Mouse (Mus musculus) spleen, adult 12 weeks (tissue): Measurements from ENCODE around the gene Sag.

Experiments used
- DNase-seq: peaks from one replicate; pipeline ENCODE4 v3.0.0; 2022; ENCODE audit warnings: low spot score

Sag gene

DNA sequence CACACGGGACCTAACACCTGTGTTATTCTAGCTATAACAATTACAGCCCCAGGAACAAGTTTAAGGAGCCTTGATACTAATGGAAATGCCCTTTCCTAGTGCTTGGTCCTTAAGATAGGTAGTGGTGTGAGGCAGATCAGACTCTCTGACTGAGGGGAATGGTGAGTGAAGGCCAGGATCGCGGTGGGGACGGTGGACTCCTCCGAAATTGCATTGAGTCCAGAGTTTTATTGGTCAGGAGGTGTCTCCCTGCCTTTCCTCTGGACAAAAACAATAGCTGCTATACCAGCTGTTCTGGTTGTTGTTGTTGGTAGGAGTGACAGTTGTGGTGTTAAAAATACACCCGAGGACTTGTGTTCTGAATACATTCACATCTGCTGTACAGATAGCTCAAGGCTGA lies 50.9 kb downstream of the Sag start:
- no peak for DNase-seq

DNA sequence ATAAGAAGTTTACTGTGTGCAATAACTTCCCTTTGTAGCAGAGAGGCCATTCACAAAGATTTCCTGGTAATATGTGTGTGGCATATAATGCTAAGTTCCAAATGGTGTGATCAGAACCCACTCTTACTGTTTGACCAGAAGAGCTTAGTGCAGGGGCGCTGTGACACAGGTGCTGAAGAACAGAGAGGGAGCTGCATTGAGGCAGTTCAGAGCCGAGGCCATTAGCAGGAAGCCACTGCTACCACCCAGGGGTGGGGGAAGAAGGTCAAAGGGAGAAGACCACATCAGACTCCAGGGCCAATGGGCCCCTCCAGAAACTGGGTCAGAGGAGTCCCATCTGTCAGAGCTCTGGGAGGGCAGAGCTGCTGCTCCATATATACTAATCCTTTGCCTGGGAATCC lies 51.4 kb downstream of the Sag start:
- no peak for DNase-seq

DNA sequence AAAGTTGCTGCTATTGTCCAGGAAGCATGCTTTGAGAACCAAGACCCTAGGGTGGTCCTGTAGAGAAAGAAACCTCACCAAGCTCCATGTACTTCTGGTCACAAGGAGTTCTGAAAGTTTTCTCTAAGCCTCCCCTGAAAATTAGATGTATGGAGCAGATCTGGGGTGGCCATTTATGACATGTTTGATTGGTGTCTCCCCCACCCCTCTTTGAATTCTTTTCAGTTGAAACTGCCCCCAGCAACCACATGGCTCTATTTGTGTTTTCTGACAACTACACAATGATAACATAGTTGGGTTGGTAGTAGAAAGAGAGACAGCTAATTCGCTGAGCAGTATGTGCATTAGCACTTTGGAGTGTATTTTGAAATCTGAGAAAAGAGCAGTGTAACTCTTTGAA lies 52.0 kb downstream of the Sag start:
- DNase-seq: no peak

DNA sequence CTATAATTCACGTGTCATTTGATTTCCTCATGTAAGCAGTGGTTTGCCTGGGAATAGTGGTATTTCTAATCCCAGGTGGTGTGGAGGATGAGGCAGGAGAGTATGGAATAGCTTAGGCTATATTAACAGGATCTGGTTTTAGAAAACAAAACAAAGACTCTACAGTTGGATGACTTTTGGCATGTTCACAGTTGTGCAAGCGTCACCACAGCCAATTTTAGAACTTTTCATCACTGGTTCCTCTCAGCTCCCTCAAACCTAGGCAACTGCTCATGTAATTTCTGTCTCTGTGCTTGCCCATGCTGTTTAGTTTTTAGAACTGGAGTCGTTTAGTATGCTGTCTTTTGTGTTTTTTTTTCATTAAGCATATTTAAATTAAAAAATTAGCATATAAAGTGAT lies 53.3 kb downstream of the Sag start:
- no peak for DNase-seq

DNA sequence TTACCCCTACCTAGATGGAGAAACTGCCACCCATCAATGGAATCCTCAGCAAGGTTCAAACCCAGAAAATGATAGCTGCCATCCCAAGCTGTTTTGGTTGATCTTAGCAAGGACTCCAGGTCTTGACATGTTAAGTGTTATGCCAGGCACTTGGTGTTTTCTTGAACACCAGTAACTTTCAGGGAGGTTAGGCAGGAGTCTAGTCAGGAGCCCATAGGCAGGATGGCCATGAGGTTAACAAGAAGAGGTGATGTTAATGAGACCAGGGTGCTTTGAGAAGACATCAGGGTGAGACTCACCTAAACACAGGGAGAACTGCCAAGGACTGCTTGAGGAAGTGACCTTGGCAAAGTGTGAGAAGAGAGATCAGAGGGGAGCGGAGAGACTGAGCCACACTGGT lies 54.6 kb downstream of the Sag start:
- DNase-seq: no peak

DNA sequence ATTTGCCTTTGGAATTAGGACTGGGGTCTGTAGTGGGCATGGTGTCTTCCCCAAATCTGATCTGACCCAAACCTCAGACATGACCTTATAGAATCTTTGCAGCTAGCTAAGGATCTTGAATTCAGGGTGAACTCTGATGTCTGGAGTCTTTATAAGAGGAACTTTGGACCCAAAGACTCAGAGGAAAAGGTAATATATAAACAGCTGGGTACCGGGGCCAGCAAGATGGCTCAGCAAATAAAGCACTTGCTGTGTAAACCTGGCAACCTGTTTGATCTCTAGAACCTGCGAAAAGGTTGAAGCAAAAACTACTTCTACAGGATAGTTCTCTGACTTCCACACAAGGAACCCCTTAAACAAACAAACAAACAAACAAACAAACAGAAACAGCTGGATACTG lies 55.0 kb downstream of the Sag start:
- no peak for DNase-seq

DNA sequence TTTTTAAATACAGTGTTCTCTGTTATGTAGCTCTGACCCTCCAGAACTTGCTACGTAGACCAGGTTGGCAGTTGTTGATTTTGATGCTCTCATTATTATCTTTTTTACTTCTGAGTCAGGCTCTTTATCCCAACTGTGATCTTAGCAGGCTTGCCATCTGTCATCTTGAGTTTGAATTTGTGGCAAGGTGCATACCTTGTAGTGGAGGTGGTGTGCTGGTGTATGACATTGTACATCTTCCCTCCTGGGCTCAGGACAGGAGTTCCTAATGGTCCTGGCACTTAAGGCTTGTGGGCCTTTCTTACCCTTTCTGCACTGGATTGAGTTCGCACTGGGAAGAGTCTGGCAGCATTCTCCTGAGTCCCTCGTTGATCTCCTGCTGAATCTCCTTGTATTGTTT lies 60.1 kb downstream of the Sag start:
- no peak for DNase-seq

DNA sequence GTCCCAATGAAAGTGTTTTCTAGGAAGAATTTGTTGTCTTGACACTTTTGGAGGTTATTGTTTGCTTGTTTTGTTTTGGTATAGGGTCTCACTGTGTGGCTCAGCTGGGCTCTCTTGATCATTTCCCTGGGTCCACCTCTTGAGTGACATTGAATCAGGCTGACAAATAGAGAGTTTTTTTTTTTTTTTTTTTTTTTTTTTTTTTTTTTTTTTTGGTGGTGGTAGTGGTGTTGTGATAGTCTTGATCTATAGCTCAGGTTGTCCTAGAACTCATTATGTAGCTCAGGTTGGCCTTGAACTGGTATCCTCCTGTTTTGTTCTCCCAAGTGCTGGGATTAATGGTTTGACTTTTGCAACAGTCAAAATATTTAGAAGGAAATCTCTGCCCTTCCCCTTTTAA lies 61.4 kb downstream of the Sag start:
- no peak for DNase-seq

DNA sequence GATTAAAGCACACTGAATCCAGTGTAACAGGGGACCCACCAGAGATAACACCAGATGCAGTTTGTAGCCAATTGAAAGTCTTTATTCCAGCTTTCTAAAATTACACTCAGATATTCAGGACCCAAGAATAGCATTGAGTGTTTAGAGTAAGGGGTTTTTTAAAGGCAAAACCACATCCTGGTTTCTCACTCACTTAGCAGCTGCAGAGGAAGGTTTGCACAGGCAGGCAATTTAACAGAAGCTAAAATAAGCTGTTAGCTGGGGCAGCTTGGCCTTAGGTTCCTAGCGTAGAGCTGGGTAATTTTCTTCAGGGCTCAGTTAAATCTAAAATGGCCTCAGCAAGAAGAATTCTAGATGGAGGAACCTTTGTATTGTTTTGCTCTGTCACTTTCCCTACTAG lies 63.2 kb downstream of the Sag start:
- DNase-seq: no peak

DNA sequence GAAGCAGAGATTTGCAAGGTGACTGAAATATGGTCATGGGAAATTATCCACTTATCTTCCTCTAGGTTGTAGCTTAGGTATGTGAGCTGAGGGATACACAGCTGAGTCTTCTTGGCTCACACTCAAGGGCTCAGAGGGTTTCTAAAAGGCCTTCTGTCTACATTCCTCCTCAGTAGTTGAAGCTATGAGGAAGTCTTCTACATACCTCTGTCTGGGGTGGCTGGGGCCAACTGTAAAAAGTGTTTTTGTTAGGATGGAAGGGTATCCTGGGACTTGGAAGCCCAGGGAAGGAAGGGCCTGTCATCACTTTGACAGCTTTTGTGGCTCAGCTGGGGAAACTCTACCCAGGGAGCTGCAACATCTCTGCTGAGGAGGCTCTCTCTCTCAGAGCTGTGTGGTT lies 68.1 kb downstream of the Sag start:
- DNase-seq: no peak

DNA sequence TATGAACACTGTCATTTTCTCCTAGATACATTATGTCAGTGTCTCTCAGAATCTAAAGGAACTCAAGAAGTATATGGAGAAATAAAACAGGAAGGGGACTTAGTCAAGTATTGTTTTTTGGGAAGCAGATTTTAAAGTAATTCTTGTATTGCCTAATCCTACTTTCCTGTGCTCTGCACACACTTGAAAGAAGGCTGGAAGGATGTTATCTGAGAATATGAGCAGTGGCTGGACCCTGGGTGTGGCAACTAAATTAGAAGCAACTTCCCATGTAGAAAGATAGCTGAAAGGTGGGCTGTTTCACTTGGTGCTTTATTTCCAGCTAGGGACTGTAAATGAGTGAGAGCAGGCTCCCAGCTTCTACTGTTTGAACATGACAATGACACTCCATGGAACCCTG lies 69.6 kb downstream of the Sag start:
- no peak for DNase-seq

DNA sequence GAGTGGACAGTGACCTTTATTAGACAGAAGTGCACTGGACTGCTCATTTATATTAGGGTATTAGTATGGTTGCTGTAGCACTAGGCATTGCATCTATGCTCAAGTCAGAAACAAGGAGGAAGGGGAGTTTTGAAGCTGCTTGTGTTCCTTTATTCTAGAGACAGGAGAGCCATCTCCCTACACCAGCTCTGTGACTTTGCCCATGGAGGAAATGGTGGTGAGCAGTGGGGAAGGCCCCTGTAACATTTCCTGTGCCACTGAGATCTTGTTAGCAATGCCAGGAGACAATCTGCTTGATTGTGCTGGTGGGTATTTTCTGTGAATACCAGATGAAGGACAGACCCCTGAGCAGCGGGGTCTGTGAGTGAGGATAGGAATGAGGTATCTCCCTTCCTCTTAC lies 72.6 kb downstream of the Sag start:
- DNase-seq: no peak

DNA sequence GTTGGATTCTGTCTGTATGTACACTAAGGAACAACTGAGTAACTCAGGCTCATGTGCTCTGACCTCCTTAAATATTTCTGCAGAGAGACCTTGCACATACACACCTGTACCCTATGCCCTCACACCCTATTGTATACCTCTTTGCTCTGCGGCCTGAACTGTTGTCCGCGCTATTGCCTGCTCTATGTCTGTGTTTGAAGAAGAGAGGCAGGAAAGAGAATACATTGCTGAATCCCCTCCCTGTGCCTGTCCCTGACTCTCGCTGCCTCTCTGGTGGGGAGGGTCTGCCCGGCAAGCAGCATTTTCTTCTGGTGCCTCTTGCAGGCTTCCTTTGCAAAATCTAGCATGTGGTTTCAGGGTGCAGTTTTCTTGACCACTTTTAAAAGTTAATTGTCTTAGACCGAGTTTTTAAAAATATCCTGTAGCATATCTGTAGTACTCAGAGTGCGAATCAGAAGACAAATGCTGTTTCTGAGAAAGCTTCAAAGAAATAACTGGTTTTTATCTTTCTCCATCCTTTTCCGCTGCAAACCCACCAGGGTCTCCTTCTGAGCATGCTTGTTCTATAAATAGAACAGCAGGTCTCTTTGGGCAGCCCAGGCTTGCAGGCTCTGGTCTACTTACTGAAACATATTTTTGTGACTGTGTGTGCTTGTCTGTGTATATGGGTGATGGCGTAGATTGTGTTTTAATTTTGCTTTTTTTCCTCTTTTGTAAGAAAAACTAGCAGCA lies 74.2 kb downstream of the Sag start:
- no peak for DNase-seq

DNA sequence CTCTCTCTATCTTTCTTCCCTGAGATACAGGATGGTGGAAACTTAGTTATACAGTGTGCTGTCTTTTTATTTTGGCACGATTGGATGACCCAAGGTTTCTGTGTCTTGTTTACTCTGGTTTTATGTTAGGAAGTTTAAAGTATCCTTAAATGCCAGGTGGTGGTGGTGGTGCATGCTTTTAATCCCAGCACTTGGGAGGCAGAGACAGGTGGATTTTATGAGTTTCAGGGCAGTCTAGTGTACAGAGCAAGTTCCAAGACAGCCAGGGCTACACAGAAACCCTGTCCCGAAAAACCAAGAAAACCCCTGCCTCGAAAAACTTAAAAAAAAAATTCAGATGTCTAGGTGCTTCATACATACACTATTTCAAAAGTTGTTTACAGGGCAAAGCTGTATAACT lies 75.6 kb downstream of the Sag start:
- no peak for DNase-seq

DNA sequence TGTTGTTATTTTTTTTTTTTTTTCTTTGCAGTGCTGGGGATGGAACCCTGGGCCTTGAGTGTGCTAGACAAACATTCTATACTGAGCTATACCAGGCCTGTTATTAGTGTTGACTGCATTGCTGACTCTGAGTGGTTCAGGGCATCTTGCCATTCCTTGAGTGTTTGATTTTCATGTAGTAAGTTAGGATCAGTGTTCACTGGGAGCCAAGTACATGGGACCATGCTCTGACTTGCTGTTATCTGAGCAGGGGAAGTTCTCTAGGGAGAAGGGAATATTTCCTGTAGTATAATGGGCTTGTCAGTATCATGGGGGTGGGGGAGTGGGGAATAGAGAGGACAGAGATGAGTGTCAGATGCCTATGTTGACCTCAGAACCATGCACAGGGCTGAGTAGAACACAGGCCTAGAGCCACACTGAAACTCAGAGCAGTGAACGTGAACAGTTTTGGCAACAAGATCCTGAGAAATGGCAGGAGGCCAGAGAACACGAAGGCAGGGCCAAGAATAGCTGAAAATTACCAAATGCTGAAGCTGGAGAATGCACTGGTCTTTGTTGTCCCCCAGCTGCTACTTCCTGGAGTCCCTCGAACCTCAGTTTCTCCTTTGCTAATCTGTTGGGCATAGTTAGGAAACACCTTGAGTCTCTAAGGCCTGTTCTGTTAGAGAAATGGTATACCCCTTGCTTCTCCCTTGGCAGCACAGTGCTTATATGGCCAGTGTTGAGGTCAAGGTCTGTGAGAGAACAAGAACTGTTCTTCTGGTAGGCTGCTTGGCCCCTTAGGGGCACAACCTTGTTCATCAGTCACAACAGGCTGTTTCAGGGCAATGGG lies 76.2 kb downstream of the Sag start:
- no peak for DNase-seq

DNA sequence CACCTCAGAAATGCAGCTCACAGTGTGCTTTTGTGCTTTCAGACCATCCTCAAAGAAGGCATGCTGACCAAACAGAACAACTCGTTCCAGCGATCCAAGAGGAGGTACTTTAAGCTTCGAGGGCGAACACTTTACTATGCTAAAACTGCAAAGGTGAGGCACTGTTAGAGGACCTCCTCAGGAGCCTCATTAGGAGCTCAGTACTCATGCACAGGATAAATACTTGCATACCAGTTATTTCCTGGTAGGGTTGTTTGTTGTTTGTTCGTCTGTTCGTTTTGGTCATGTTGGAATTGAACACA lies 76.8 kb downstream of the Sag start:
- no peak for DNase-seq

DNA sequence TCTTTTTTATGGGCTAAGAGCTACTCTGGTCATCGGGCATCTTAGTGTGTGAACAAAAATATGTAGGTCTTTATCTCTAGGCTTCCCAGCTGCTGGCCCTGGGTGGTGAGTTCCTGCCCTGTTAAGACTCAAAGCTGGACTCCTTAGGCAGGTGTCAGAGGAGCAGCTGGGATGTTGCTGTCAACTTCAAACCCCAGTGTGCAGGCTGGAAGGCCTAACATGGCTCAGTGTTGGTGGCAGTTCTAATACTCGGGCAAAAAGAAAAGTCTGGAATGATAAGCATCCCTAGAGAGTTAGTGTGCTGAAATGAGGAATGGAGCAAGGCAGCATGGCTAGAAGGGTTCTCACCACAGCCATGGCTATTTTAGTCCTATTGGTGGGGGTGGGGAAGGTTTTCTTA lies 77.4 kb downstream of the Sag start:
- no peak for DNase-seq

DNA sequence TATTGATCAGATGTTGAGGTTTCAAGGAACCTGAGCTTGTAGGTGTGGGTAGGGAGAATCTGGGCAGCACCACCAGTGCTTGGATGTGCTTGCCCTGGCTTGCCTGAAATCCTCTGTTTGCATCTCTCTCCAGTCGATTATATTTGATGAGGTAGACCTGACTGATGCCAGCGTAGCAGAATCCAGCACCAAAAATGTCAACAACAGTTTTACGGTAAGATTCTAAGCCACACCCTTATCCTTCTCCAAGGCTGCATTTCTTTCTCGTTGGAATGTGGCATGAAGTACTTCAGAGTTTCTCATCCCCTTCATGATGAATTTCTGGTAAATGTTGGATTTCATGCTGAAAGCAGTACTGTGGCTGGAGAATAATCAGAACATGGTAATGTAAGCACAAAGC lies 78.2 kb downstream of the Sag start:
- no peak for DNase-seq

DNA sequence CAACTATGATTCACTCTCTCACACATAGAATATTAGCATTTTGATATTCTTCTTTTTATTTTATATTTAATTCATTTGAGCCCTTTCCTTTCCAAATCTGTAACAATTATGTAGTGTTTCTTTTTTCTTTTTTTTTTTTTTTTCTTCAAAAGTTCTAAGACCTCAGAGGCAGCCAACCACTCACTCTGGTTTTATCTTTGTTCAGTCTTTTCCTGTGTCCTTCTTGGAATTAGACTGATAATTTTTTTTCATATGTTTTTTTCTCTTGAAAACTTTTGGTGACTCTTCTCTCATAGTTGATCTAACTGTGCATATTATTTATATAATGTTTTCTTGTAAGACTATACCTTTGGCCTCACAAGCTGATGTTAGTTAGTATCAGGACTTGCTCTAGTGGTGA lies 79.1 kb downstream of the Sag start:
- no peak for DNase-seq

DNA sequence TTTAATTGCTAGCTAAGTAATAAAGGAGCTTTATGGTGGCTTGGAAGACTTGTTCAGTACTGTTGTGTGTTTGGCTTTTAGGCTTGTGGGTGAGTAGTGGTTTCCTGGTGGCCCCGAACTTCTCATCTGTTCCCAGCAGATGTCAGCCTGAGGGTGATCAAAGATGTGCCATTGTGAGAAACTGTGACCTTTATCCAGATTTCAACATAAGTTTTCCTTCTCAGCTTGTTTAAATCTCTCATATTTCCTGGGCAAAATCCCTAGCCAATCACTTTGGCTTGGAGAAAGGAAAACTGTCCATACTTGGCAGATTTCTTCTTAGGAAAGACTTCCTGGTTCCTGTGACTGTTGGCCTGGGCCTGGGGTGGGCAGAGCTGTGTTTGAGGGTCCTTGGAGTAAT lies 87.5 kb downstream of the Sag start:
- DNase-seq: no peak

DNA sequence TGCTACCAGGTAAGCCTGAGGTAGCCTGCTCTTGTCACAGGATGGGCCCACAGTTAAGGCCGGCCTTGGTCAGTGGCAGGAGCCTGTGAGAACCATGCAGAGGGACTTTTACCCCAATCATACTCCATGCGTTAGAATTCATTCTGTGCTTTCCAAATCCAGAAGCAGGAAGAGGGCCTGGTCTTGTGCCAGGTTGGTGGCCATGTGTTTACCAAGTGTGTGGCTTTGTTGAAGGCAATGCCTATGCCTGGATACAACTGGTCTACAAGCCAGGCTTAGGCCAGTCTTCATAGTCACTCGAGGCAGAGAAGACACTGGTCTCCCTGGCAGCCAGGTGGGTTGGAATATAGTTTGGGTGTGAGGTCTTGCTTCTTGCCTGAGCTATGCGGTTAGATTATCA lies 88.2 kb downstream of the Sag start:
- no peak for DNase-seq

DNA sequence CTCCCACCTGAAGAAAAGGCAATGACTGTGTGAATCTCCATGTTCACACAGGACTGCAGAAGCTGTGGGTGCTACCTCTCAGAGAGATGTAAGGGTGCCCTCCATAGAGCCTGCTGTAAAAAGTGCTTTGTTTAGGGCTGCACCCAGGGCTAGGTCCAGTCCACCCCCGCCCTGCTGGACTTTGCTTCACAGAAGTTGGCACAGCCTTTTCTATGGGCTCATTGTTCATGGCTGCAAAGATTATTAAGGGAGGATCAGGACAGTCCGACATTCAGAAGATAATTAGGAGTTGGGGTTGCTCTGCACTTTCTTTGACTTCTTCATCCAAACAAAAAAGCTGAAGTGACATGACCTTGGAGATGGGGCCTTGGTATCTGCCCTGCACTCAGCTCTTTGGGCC lies 89.0 kb downstream of the Sag start:
- no peak for DNase-seq

DNA sequence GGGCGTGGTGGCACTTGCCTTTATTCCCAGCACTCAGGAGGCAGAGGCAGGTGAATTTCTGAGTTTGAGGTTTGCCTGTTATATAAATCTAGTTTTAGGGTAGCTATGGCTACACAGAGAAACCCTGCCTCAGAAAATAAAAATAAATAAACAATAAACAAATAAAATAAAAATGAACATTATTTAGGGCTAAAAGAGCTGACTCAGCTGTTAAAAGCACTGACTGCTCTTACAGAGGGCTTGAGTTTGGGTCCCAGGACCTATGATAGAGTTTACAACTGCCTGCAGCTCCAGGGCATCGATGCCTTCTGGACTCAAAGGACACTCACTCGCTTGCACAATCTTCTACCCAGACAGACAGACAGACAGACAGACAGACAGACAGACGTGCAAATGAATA lies 89.9 kb downstream of the Sag start:
- no peak for DNase-seq
